Mouse (Mus musculus): ENCODE measurements around the gene Khsrp.

DNA sequence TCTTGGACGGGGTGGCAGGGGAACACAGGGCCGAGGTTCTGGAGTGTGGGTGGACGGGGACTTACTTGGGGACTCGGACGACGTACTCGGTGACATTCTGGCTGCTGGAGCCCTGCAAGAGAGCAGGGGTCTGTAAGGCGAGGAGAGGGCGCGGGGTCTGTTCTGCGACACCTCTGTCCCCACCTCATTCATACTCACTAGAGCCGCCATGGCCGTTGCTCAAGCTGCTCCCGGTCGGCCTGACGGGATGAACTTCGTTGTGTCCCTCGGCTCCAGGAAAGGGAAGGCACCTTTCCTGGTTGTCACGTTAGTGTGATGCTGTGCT lies 20.4 kb downstream of the Khsrp start:
- TF ChIP-seq CTCF (IDR thresholded peaks at IDR 0.05; ENCODE audit: insufficient read depth, low read depth, low read length) (no peak), POLR2A (IDR thresholded peaks at IDR 0.05; ENCODE audit: insufficient read depth, low read depth, low read length) (no peak)

Measured in olfactory bulb, adult 2 months (tissue).